Mouse (Mus musculus) CH12.LX (cell line): ENCODE results near the gene Klhl42.
A peak's percentile ranks its signal among the peaks of the same experiment; 100 is the strongest.

Experiments used
- CTCF ChIP-seq, 2 experiments: IDR thresholded peaks in 1 of 2; conservative IDR thresholded peaks in 1 of 2; 2 replicates each; pipeline ENCODE4 v1.5.1; 2011 to 2012; ENCODE audit warnings: low read depth in 2 of 2, low read length in 2 of 2, improper control_type of control experiment in 1 of 2, inconsistent platforms in 1 of 2, mild to moderate bottlenecking in 1 of 2, moderate library complexity in 1 of 2
- MAFK ChIP-seq: IDR thresholded peaks from 2 replicates; pipeline ENCODE4 v1.6.1; 2011; ENCODE audit warnings: low read length, improper control_type of control experiment; ENCODE audit not compliant: insufficient replicate concordance
- MAX ChIP-seq: IDR thresholded peaks from 2 replicates; pipeline ENCODE4 v1.6.1; 2011; ENCODE audit warnings: low read length, improper control_type of control experiment
- POLR2A ChIP-seq: IDR thresholded peaks from 2 replicates; pipeline ENCODE4 v1.6.1; 2011; ENCODE audit warnings: low read depth, mild to moderate bottlenecking, improper control_type of control experiment, low read length

GRCm38 (mm10) chr6:147097346-147097929 is 6.3 kb downstream of the Klhl42 start:
- TF ChIP-seq MAFK (0 out of 2 replicates have a peak, but pooled peaks have one; percentile 41), MAX (no peak), POLR2A (no peak), CTCF (conservative IDR thresholded peaks at IDR 0.05 in 1 of 2, IDR thresholded peaks at IDR 0.05 in 1 of 2; ENCODE audit: low read depth in 2 of 2, low read length in 2 of 2) (peak in 1 of 2 experiments; percentile 49; a peak in 2 of 4 replicates)
